Mouse (Mus musculus) heart, embryonic 16.5 days (tissue): ENCODE results near the gene Dthd1. TPM values are rescaled to one million over a fixed set of nuclear protein-coding genes. Genes with fewer than 3 reads are reported as not detected.

Experiments used
- ATAC-seq: fragments of 200-750 bp; cut with Nextera tagmentation; replicated peaks from 2 replicates; pipeline ENCODE4 v1.8.0; 2017; ENCODE audit warnings: moderate number of reproducible peaks; ENCODE audit not compliant: insufficient read depth, low FRiP score; ENCODE audit errors: extremely low read depth
- H3K27ac ChIP-seq: fragments of 300-500 bp; sonication (generic); 2 replicates; pipeline ENCODE4 v1.5.1; 2014; ENCODE audit warnings: mild to moderate bottlenecking, low read length, control low read depth, moderate library complexity
- H3K27me3 ChIP-seq: fragments of 300-500 bp; sonication (generic); 2 replicates; pipeline ENCODE4 v1.6.1; 2014; ENCODE audit warnings: low read length, mixed read lengths; ENCODE audit not compliant: control insufficient read depth, insufficient read depth
- H3K36me3 ChIP-seq: fragments of 300-500 bp; sonication (generic); 2 replicates; pipeline ENCODE4 v1.6.1; 2014; ENCODE audit not compliant: control insufficient read depth, insufficient read depth
- H3K4me1 ChIP-seq: fragments of 300-500 bp; sonication (generic); 2 replicates; pipeline ENCODE4 v1.6.1; 2014; ENCODE audit warnings: low read length, mixed read lengths; ENCODE audit not compliant: control insufficient read depth, insufficient read depth
- H3K4me2 ChIP-seq: fragments of 300-500 bp; sonication (generic); 2 replicates; pipeline ENCODE4 v1.6.1; 2014; ENCODE audit warnings: low read depth, mild to moderate bottlenecking, control low read depth, low read length
- H3K4me3 ChIP-seq: fragments of 300-500 bp; sonication (generic); 2 replicates; pipeline ENCODE4 v1.5.1; 2014; ENCODE audit warnings: mild to moderate bottlenecking, control low read depth, low read length
- H3K9ac ChIP-seq: fragments of 300-500 bp; sonication (generic); 2 replicates; pipeline ENCODE4 v1.6.1; 2014; ENCODE audit warnings: low read length, control low read depth
- H3K9me3 ChIP-seq: fragments of 300-500 bp; sonication (generic); replicated peaks from 2 replicates; pipeline ENCODE4 v1.6.1; 2016; ENCODE audit warnings: low read length; ENCODE audit not compliant: control insufficient read depth
- WGBS: fragments of 180-500 bp; shearing (Covaris S2); extraction: QIAGEN DNeasy Blood & Tissue Kit; methylation state at CpG from one replicate; pipeline ENCODE4 v1.1.7; 2014; 5-methylcytosine and 5-hydroxymethylcytosine counted together
- polyA plus RNA-seq: library from polyadenylated mRNA; unstranded; fragments of >200 nt; fragmentation: Nextera tagmentation; extraction: Ambion mirVana; gene quantifications from 2 replicates; pipeline ENCODE4 v1.2.1, GENCODE M21; 2015

Gene Dthd1
- polyA plus RNA-seq, 1 experiment from 2014 or later: 0.11 TPM

- Histone ChIP-seq H3K4me1 (no peaks in the 10 kb centered on the region), H3K36me3 (no peaks in the 10 kb centered on the region), H3K9me3 (no peaks in the 10 kb centered on the region), H3K27ac (no peak overlapping the region), H3K27me3 (no peaks in the 10 kb centered on the region), H3K4me2 (no peak overlapping the region), H3K9ac (no peak overlapping the region), H3K4me3 (no peak overlapping the region)
- no peak for ATAC-seq
- 38% methylated on average over 2 of the region's 2 CpGs for WGBS
Observed at GRCm38 (mm10) chr5:62851337-62851736, 37.7 kb downstream of the Dthd1 start.

DNA sequence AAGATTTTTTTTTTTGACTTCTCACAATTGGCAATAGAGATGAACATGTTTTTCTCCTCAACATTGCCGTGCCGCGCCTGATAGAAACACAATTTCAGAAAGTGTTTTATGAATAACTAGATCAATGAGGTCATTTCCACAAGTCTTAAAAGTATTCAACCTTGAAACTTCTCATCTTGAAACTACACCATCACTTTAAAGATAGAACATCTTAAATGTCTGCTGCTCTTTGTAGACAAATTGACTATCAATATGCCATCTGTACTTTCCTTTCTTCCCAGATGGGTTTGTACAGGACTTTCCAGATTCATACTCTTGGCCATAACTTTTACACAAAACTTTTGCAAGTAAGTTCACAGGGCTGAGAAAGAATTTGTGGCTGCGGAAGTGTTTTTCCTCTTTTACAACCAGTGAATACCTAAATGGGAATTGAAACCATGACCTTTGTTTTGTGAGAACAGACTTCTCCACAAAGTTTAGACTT is 40.8 kb downstream of the Dthd1 start:
- H3K27me3 ChIP-seq: no peaks in the 10 kb centered on the region
- H3K9me3 ChIP-seq: no peaks in the 10 kb centered on the region
- no peak for ATAC-seq
- 90% methylated on average over 4 of the region's 4 CpGs for WGBS
- no peak overlapping the region for H3K4me3 ChIP-seq
- H3K4me2 ChIP-seq: no peak overlapping the region
- no peak overlapping the region for H3K27ac ChIP-seq
- no peak overlapping the region for H3K9ac ChIP-seq
- no peaks in the 10 kb centered on the region for H3K36me3 ChIP-seq
- no peaks in the 10 kb centered on the region for H3K4me1 ChIP-seq

DNA sequence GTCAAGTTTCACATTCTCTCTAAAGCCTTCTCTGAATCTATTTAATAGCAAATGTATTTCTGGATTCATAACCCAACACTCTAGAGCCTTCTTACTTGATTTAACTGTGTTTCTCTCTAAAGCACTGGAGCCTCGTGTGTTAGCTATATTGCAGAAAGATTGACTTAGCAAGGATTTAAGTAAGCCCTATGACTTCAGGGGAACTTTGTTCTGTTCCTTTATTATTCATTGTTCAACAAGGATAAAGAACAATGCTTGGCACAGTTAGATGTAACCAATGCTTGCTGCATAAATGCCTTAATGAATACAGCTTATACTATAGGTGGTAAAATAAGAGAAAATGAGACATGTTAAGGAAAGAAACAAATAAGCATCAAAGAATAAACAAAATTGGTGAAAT is 43.9 kb downstream of the Dthd1 start:
- WGBS: 66% methylated on average over 1 of the region's 1 CpGs
- H3K4me3 ChIP-seq: no peak overlapping the region
- ATAC-seq: no peak
- no peaks in the 10 kb centered on the region for H3K4me1 ChIP-seq
- H3K4me2 ChIP-seq: no peak overlapping the region
- H3K9me3 ChIP-seq: no peaks in the 10 kb centered on the region
- H3K27me3 ChIP-seq: no peaks in the 10 kb centered on the region
- H3K9ac ChIP-seq: no peak overlapping the region
- H3K36me3 ChIP-seq: no peaks in the 10 kb centered on the region
- no peak overlapping the region for H3K27ac ChIP-seq

GRCm38 (mm10) chr5:62858282-62858681 is 44.7 kb downstream of the Dthd1 start:
- Histone ChIP-seq H3K9me3 (no peaks in the 10 kb centered on the region), H3K4me2 (no peak overlapping the region), H3K9ac (no peak overlapping the region), H3K27me3 (no peaks in the 10 kb centered on the region), H3K27ac (no peak overlapping the region), H3K36me3 (no peaks in the 10 kb centered on the region), H3K4me1 (no peaks in the 10 kb centered on the region), H3K4me3 (no peak overlapping the region)
- ATAC-seq: peak; percentile 70
- 50% methylated on average over 2 of the region's 2 CpGs for WGBS

- 73% methylated on average over 3 of the region's 3 CpGs for WGBS
- Histone ChIP-seq H3K9me3 (no peaks in the 10 kb centered on the region), H3K4me1 (no peaks in the 10 kb centered on the region), H3K4me3 (no peak overlapping the region), H3K4me2 (no peak overlapping the region), H3K36me3 (no peaks in the 10 kb centered on the region), H3K27me3 (no peaks in the 10 kb centered on the region), H3K27ac (no peak overlapping the region), H3K9ac (no peak overlapping the region)
- no peak for ATAC-seq
Observed at GRCm38 (mm10) chr5:62864348-62864747, 50.7 kb downstream of the Dthd1 start.

GRCm38 (mm10) chr5:62867003-62867402 is 53.4 kb downstream of the Dthd1 start:
- Histone ChIP-seq H3K27me3 (no peaks in the 10 kb centered on the region), H3K4me3 (no peak overlapping the region), H3K9ac (no peak overlapping the region)

GRCm38 (mm10) chr5:62879530-62879929 is 65.9 kb downstream of the Dthd1 start:
- no peak overlapping the region for H3K4me3 ChIP-seq
- no peaks in the 10 kb centered on the region for H3K4me1 ChIP-seq
- no peak overlapping the region for H3K4me2 ChIP-seq
- WGBS: 28% methylated on average over 1 of the region's 1 CpGs
- ATAC-seq: no peak
- no peaks in the 10 kb centered on the region for H3K27me3 ChIP-seq
- no peak overlapping the region for H3K9ac ChIP-seq
- no peaks in the 10 kb centered on the region for H3K9me3 ChIP-seq
- no peak overlapping the region for H3K27ac ChIP-seq
- H3K36me3 ChIP-seq: no peaks in the 10 kb centered on the region

More at GRCm38 (mm10) chr5:62867003-62867402, 53.4 kb downstream of the Dthd1 start:
- H3K4me1 ChIP-seq: no peaks in the 10 kb centered on the region
- H3K9me3 ChIP-seq: no peaks in the 10 kb centered on the region
- no peaks in the 10 kb centered on the region for H3K36me3 ChIP-seq
- H3K27ac ChIP-seq: no peak overlapping the region
- no peak for ATAC-seq
- H3K4me2 ChIP-seq: no peak overlapping the region

DNA sequence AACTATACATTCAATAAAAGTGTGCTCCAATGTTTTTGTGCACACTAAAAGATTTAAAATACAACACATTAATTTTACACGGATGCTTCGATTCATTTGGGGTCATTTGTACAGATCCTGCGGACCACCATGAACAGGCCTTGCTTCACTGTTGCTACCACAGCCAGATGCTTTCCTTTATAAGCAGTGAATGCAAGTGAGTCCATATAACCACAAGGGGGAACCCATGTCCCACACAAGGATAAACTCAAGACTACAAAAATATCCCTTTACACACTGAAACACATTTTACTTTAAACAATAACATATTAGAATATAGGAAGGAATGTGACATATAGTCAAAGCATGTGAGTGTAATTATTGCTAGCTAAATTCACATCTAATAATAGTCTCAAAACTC is 81.7 kb downstream of the Dthd1 start:
- WGBS: 46% methylated on average over 3 of the region's 3 CpGs
- Histone ChIP-seq H3K4me2 (no peak overlapping the region), H3K9ac (no peak overlapping the region), H3K9me3 (no peaks in the 10 kb centered on the region), H3K27ac (no peak overlapping the region), H3K4me3 (no peak overlapping the region), H3K27me3 (no peaks in the 10 kb centered on the region), H3K36me3 (no peaks in the 10 kb centered on the region), H3K4me1 (no peaks in the 10 kb centered on the region)
- no peak for ATAC-seq

- Histone ChIP-seq H3K27me3 (no peaks in the 10 kb centered on the region), H3K9ac (no peak overlapping the region), H3K4me2 (no peak overlapping the region), H3K4me1 (no peaks in the 10 kb centered on the region), H3K27ac (no peak overlapping the region), H3K36me3 (no peaks in the 10 kb centered on the region), H3K4me3 (no peak overlapping the region), H3K9me3 (no peaks in the 10 kb centered on the region)
- ATAC-seq: no peak
- 67% methylated on average over 2 of the region's 2 CpGs for WGBS
Observed at GRCm38 (mm10) chr5:62906954-62907353, 93.3 kb downstream of the Dthd1 start.

DNA sequence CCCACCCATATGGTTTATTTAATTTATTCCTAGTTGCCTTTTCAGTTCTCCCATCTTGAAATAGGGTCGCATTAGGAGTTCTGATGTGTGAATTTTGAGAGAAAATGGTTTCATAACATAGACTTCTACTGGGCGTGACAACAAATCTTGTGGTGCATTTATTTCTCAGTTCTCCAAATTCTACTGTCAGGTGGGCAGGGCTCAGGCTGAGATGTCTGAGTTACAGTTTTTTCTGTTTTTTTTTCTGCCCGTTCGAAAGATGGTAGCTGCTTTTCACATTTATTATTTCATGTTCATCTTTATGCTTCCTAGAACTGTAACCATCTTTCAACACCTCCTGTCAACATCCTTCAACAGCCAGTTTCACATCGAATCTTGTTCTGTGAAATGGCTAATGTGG is 95.5 kb downstream of the Dthd1 start:
- Histone ChIP-seq H3K36me3 (no peaks in the 10 kb centered on the region), H3K4me1 (no peaks in the 10 kb centered on the region), H3K4me3 (no peak overlapping the region), H3K4me2 (no peak overlapping the region), H3K9me3 (no peaks in the 10 kb centered on the region), H3K9ac (no peak overlapping the region), H3K27me3 (no peaks in the 10 kb centered on the region), H3K27ac (no peak overlapping the region)
- ATAC-seq: no peak
- 50% methylated on average over 5 of the region's 5 CpGs for whole genome bisulfite sequencing
